ENCODE assay signal across 9 mouse cellular contexts in the genomic region with DNA sequence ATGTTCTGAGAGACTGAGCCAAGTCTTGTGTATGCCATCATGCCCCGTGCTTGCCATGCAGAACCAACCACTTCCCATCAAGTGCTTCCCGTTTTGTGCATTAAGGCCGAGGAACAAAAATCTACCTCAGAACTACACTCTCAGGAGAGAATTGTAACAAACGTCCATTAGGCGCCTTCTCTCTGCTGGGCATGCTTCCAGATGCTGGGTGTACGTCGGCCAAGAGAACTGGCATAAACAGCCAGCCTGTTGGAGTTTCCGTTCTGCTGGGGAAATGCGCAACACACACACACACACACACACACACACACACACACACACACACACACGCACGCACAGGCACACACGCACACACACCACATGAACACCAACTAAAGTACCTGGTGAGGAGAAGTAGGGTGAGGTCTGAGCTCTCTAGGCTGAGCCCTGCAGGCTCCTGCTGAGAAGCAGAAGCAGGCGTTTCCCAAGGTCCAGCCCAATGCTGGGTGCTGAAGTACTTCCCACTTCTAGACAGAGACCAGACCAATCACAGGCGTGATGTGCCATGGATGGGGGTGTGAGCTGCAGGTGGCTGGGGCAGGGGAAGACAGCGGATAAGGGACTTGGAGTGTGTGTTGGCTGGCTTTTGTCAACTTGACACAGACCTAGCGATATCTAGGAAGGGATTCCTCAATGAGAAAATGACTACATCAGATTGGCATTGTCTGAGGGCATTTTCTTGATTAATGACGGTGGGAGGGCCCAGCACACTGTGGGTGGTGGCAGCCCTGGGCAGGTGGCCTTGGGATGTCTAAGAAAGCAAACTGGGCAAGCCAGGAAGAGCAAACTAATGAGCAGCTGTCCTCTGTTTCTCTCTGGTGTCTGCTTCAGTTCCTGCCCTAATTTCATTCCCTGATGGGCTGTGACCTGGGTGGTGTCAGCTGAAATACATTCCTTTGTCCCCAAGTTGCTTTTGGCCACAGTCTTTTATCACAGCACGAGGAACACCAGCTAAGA. TPM values are rescaled to one million over a fixed set of nuclear protein-coding genes. Genes with fewer than 3 reads are reported as not detected.
DNase-seq lines count a peak whose midpoint lies in the region; ATAC-seq and TF ChIP-seq lines count a peak whose summit lies in the region.
"Had no signal": no experiment of that assay in that cellular context is flagged by ENCODE, and none has a peak within 500 bp of the region (broad histone marks: within the 10 kb centered on the region; RNA-seq: fewer than 3 reads in every experiment).

No protein-coding gene starts in this region.

- 28% methylated on average over 18 of the region's 18 CpGs for WGBS in heart, adult 2 months
- WGBS in heart, embryonic 10.5 days = 62% methylated on average over 18 of the region's 18 CpGs
- WGBS in lung, adult 2 months = 11% methylated on average over 18 of the region's 18 CpGs

- H3K79me2 ChIP-seq in heart, adult 2 months (replicated peaks; ENCODE audit: control insufficient read depth, insufficient read depth, low read length) = no peaks in the 10 kb centered on the region

- peak; percentile 75 to 88 for ATAC-seq in hematopoietic stem cell, adult 5-6 weeks (replicated peaks in 1 of 2; ENCODE audit: insufficient read depth in 1 of 2, low FRiP score in 2 of 2, low TSS enrichment in 1 of 2, low read depth in 1 of 2, poor library complexity in 2 of 2, severe bottlenecking in 2 of 2)

- H3K9me3 ChIP-seq in heart, embryonic 10.5 days = no peaks in the 10 kb centered on the region

- intact Hi-C loops in heart, adult 2 months (cut with DNase I) = no loop called here

- peak; percentile 36; the same call in 1 of the 2 replicates for TF ChIP-seq EP300 in heart, adult 2 months (IDR thresholded peaks at IDR 0.05; ENCODE audit: insufficient read depth, low read depth, low read length)

- no peaks in the 10 kb centered on the region for H3K27me3 ChIP-seq in heart, adult 2 months (ENCODE audit: control insufficient read depth, insufficient read depth, low read length)
- 0 out of 2 replicates have a peak, but pooled peaks cover under 1% of the 10 kb centered on the region for H3K27me3 ChIP-seq in heart, embryonic 10.5 days (ENCODE audit: insufficient read depth, poor library complexity, severe bottlenecking)

- DNase-seq in heart, adult 2 months = peak; percentile 70 to 78
- DNase-seq in heart, embryonic 10.5 days (ENCODE audit: low spot score) = no peak
- peak; percentile 91 for DNase-seq in Muller cell, postnatal 12 days (ENCODE audit: inconsistent ontology term)
- DNase-seq in cerebellum, postnatal 14 days = peak; percentile 93 to 94
- peak; percentile 56 for DNase-seq in lung, adult 2 months
- peak; percentile 90 for DNase-seq in right cerebral cortex, postnatal 14 days
- no peak for DNase-seq in thymus, adult 18-20 months

- H3K27ac ChIP-seq in heart, adult 2 months = peak overlapping the region; percentile 21
- no peak overlapping the region; the same call in 1 of the 2 replicates for H3K27ac ChIP-seq in heart, embryonic 10.5 days

- H3K36me3 ChIP-seq in heart, adult 2 months (ENCODE audit: control insufficient read depth, insufficient read depth, low read length) = no peaks in the 10 kb centered on the region
- H3K36me3 ChIP-seq in heart, embryonic 10.5 days = no peaks in the 10 kb centered on the region
- H3K36me3 ChIP-seq: G1E had no signal

- no peak overlapping the region for H3K4me3 ChIP-seq in heart, adult 2 months
- no peak overlapping the region for H3K4me3 ChIP-seq in heart, embryonic 10.5 days
- H3K4me3 ChIP-seq in lung, adult 2 months (replicated peaks; ENCODE audit: extremely low read depth, low read depth, low read length) = peak overlapping the region; percentile 50

- H3K4me1 ChIP-seq in heart, adult 2 months (ENCODE audit: control insufficient read depth, insufficient read depth, low read length) = peaks cover 5% of the 10 kb centered on the region
- peaks cover 49% of the 10 kb centered on the region for H3K4me1 ChIP-seq in heart, embryonic 10.5 days
- H3K4me1 ChIP-seq in lung, adult 2 months (ENCODE audit: control insufficient read depth, insufficient read depth, low read length) = peaks cover 27% of the 10 kb centered on the region

- H3K9ac ChIP-seq in heart, adult 2 months (ENCODE audit: low read depth, low read length) = no peak overlapping the region

- TF ChIP-seq CTCF in heart, adult 2 months (IDR thresholded peaks at IDR 0.05) = no peak
- TF ChIP-seq CTCF in lung, adult 2 months (IDR thresholded peaks at IDR 0.05; ENCODE audit: insufficient read depth, low read length) = no peak

- TF ChIP-seq POLR2A in heart, adult 2 months (IDR thresholded peaks at IDR 0.05; ENCODE audit: insufficient read depth, low read depth, low read length) = no peak
- TF ChIP-seq POLR2A in lung, adult 2 months (IDR thresholded peaks at IDR 0.05; ENCODE audit: borderline replicate concordance, extremely low read depth, low read depth, low read length) = peak; percentile 42; the same call in 1 of the 2 replicates

RNA-seq across cellular contexts. Expression of a gene that starts 38.2 kb away (rescaled TPM):
- total RNA-seq in heart, adult 2 months (2021) = 10 to 100 TPM; 30.0 to 31.4 TPM
- 38.3 and 39.5 TPM in 2 replicates for polyA plus RNA-seq in heart, adult 2 months (2012; rRNA removed)
- polyA plus RNA-seq in heart, embryonic 10.5 days (2016; fragmentation: Nextera tagmentation; extraction: Ambion mirVana) = 11.1 and 14.4 TPM in 2 replicates
- total RNA-seq in hematopoietic stem cell, adult 5-6 weeks (2017) = 35.3 and 70.7 TPM in 2 replicates
- polyA plus RNA-seq in lung, adult 2 months (2012; rRNA removed) = 89.9 and 99.7 TPM in 2 replicates

Comparison
In these comparisons a context has a peak if more than half of its experiments do, and no peak if none do; other contexts are left out.
1. DNase-seq: peak in heart, adult 2 months (2 of 2), Muller cell, postnatal 12 days (single experiment), cerebellum, postnatal 14 days (2 of 2), lung, adult 2 months (single experiment) and right cerebral cortex, postnatal 14 days (single experiment); none in heart, embryonic 10.5 days (single experiment) and thymus, adult 18-20 months (0 of 2).